Comparison of ENCODE assay signal across 8 mouse cellular contexts in the genomic region with DNA sequence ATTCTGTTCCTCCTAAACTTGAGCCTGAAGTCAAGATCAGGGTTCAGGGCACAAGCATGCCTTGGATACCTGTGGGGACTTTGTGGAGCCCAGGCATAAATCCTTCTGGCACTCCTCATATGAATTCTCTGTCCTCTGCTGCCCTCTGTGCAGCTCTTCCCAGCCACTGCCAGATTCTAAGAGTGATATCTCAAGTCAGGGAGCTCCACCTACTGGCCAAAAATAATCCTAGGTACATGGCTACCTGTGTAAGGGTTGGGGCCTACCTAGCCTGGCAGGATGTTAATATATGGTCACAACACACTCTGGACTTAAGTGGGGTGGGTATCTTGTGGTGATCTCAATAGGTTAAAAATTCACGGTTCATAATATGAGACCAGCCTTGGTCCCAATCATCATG. TPM values are rescaled to one million over a fixed set of nuclear protein-coding genes. Genes with fewer than 3 reads are reported as not detected.
DNase-seq lines count a peak whose midpoint lies in the region; ATAC-seq and TF ChIP-seq lines count a peak whose summit lies in the region.

No protein-coding gene starts in this region.

- intact Hi-C loops in left cerebral cortex, postnatal 4 days (cut with DNase I), result no loop called here

- H3K27me3 ChIP-seq in heart, embryonic 11.5 days (ENCODE audit: control insufficient read depth, insufficient read depth, low read length), result no peaks in the 10 kb centered on the region
- H3K27me3 ChIP-seq in MEL (ENCODE audit: control insufficient read depth in 1 of 2, insufficient read depth in 2 of 2, low read length in 2 of 2), result no peaks in the 10 kb centered on the region
- no peaks in the 10 kb centered on the region for H3K27me3 ChIP-seq in hindbrain, embryonic 12.5 days
- H3K27me3 ChIP-seq in midbrain, embryonic 14.5 days (ENCODE audit: control insufficient read depth, insufficient read depth, low read length), result no peaks in the 10 kb centered on the region

- DNase-seq in heart, adult 18-20 months, result peak; percentile 48 to 64
- DNase-seq in MEL (ENCODE audit: low read depth, low spot score), result peak; percentile 70
- peak; percentile 65 to 82 for DNase-seq in cerebellum, postnatal 36 days
- DNase-seq in left cerebral cortex, postnatal 4 days, result peak; percentile 51
- peak; percentile 86 for DNase-seq in midbrain, embryonic 14.5 days
- DNase-seq in thymus, postnatal 10 days (ENCODE audit: low spot score in 2 of 2), result peak; percentile 40 to 74

- no peak overlapping the region for H3K4me3 ChIP-seq in heart, embryonic 11.5 days (ENCODE audit: low read depth, low read length)
- H3K4me3 ChIP-seq in MEL (ENCODE audit: control insufficient read depth in 1 of 2, insufficient read depth in 1 of 2, low read depth in 2 of 2, low read length in 2 of 2), result no peak overlapping the region
- no peak overlapping the region for H3K4me3 ChIP-seq in hindbrain, embryonic 12.5 days
- no peak overlapping the region for H3K4me3 ChIP-seq in midbrain, embryonic 14.5 days (replicated peaks; ENCODE audit: low read depth, low read length)

- no peak for TF ChIP-seq EP300 in MEL (IDR thresholded peaks at IDR 0.05; ENCODE audit: low read depth in 1 of 2, low read length in 2 of 2)

- no peaks in the 10 kb centered on the region for H3K4me1 ChIP-seq in heart, embryonic 11.5 days (ENCODE audit: control insufficient read depth, insufficient read depth, low read length)
- H3K4me1 ChIP-seq in MEL (ENCODE audit: control insufficient read depth in 1 of 2, insufficient read depth in 2 of 2, low read length in 2 of 2), result no peaks in the 10 kb centered on the region
- H3K4me1 ChIP-seq in hindbrain, embryonic 12.5 days, result no peaks in the 10 kb centered on the region
- H3K4me1 ChIP-seq in midbrain, embryonic 14.5 days (ENCODE audit: control insufficient read depth, insufficient read depth, low read length), result no peaks in the 10 kb centered on the region

- H3K9ac ChIP-seq in heart, embryonic 11.5 days (ENCODE audit: low read depth, low read length), result no peak overlapping the region
- H3K9ac ChIP-seq in MEL (ENCODE audit: control insufficient read depth, low read depth, low read length, poor library complexity, severe bottlenecking), result no peak overlapping the region
- H3K9ac ChIP-seq in hindbrain, embryonic 12.5 days, result no peak overlapping the region
- no peak overlapping the region for H3K9ac ChIP-seq in midbrain, embryonic 14.5 days (replicated peaks; ENCODE audit: low read length)

- H3K4me2 ChIP-seq in heart, embryonic 11.5 days, result no peak overlapping the region
- H3K4me2 ChIP-seq in hindbrain, embryonic 12.5 days (replicated peaks), result no peak overlapping the region
- H3K4me2 ChIP-seq in midbrain, embryonic 14.5 days (ENCODE audit: low read length), result no peak overlapping the region

- TF ChIP-seq POLR2A in MEL (IDR thresholded peaks at IDR 0.05; ENCODE audit: control insufficient read depth in 1 of 2, insufficient read depth in 1 of 2, low read depth in 1 of 2, low read length in 2 of 2, poor library complexity in 1 of 2), result no peak

- peaks cover 14% of the 10 kb centered on the region for H3K36me3 ChIP-seq in heart, embryonic 11.5 days (ENCODE audit: control insufficient read depth, insufficient read depth, low read length)
- H3K36me3 ChIP-seq in MEL (ENCODE audit: control insufficient read depth in 1 of 2, insufficient read depth in 2 of 2, low read length in 2 of 2), result peaks cover 0 to 4% of the 10 kb centered on the region in 2 experiments; a peak in 1 of 4 replicates
- H3K36me3 ChIP-seq in hindbrain, embryonic 12.5 days, result peaks cover 89% of the 10 kb centered on the region
- peaks cover 96% of the 10 kb centered on the region for H3K36me3 ChIP-seq in midbrain, embryonic 14.5 days (ENCODE audit: control insufficient read depth, insufficient read depth, low read length)

- H3K9me3 ChIP-seq in heart, embryonic 11.5 days (replicated peaks; ENCODE audit: control insufficient read depth, low read length), result no peaks in the 10 kb centered on the region
- no peaks in the 10 kb centered on the region for H3K9me3 ChIP-seq in MEL (replicated peaks; ENCODE audit: insufficient read depth, low read length)
- no peaks in the 10 kb centered on the region for H3K9me3 ChIP-seq in hindbrain, embryonic 12.5 days (replicated peaks)
- H3K9me3 ChIP-seq in midbrain, embryonic 14.5 days (ENCODE audit: control insufficient read depth, low read length), result no peaks in the 10 kb centered on the region

- H3K27ac ChIP-seq in heart, embryonic 11.5 days (ENCODE audit: low read depth, low read length), result no peak overlapping the region
- no peak overlapping the region for H3K27ac ChIP-seq in MEL (ENCODE audit: control insufficient read depth, low read depth, low read length)
- no peak overlapping the region for H3K27ac ChIP-seq in hindbrain, embryonic 12.5 days
- no peak overlapping the region for H3K27ac ChIP-seq in midbrain, embryonic 14.5 days (replicated peaks; ENCODE audit: low read depth, low read length)

- TF ChIP-seq RAD21 in MEL (IDR thresholded peaks at IDR 0.05; ENCODE audit: low read depth, low read length), result peak; percentile 80

- WGBS in heart, embryonic 11.5 days (ENCODE audit: insufficient replicate concordance), result 54% methylated on average over 1 of the region's 1 CpGs
- WGBS in hindbrain, embryonic 12.5 days, result 66% methylated on average over 1 of the region's 1 CpGs
- WGBS in midbrain, embryonic 14.5 days, result 59% methylated on average over 1 of the region's 1 CpGs

- peak; percentile 51 to 91 (median 59) for TF ChIP-seq CTCF in MEL (IDR thresholded peaks at IDR 0.05 in 2 of 3, conservative IDR thresholded peaks at IDR 0.05 in 1 of 3; ENCODE audit: control insufficient read depth in 1 of 3, insufficient read depth in 1 of 3, low read depth in 2 of 3, low read length in 3 of 3, poor library complexity in 1 of 3, severe bottlenecking in 1 of 3)

- no peak for ATAC-seq in heart, embryonic 11.5 days (replicated peaks; ENCODE audit: insufficient number of reproducible peaks, low FRiP score, low TSS enrichment)
- peak; percentile 44 for ATAC-seq in hindbrain, embryonic 12.5 days (ENCODE audit: low FRiP score)
- no peak; the same call in 1 of the 2 replicates for ATAC-seq in midbrain, embryonic 14.5 days (ENCODE audit: low FRiP score, low TSS enrichment)

- no peaks in the 10 kb centered on the region for H3K79me2 ChIP-seq in MEL (ENCODE audit: control insufficient read depth, insufficient read depth, low read length, poor library complexity)

TF ChIP-seq in MEL, 35 proteins besides CTCF, POLR2A, EP300 and RAD21 (continues in another document):
- TF ChIP-seq GATA1 (IDR thresholded peaks at IDR 0.05; ENCODE audit: low read depth, low read length), result 0 out of 2 replicates have a peak, but pooled peaks have one; percentile 39

RNA-seq across cellular contexts. Expression of gene Idua, which starts 8.3 kb away (rescaled TPM):
- 10 to 100 TPM; 18.1 to 21.4 TPM for total RNA-seq in heart, adult 18-20 months (2021)
- polyA plus RNA-seq in heart, embryonic 11.5 days (2014; fragmentation: Nextera tagmentation; extraction: Ambion mirVana), result 14.4 and 15.2 TPM in 2 replicates
- total RNA-seq in MEL (2012; rRNA removed), result 1.5 and 1.9 TPM in 2 replicates
- 1 to 10 TPM in 1 of 2 experiments, not detected in 1; 9.5 TPM for polyA plus RNA-seq in MEL (2012; ENCODE audit: insufficient read depth in 1 of 2, insufficient read length in 2 of 2, low read depth in 1 of 2, low replicate concordance in 2 of 2, missing spikeins in 1 of 2)
- 11.2 and 12.9 TPM in 2 replicates for polyA plus RNA-seq in hindbrain, embryonic 12.5 days (2016; fragmentation: Nextera tagmentation; extraction: Ambion mirVana)
- total RNA-seq in left cerebral cortex, postnatal 4 days (2021), result 1 to 10 TPM; 9.8 to 9.9 TPM
- polyA plus RNA-seq in midbrain, embryonic 14.5 days (2014; fragmentation: Nextera tagmentation; extraction: Ambion mirVana), result 11.9 and 12.7 TPM in 2 replicates

RNA-seq across cellular contexts. Expression of gene Dgkq, which starts 17.6 kb away (rescaled TPM):
- total RNA-seq in heart, adult 18-20 months (2021), result 1 to 10 TPM; 4.8 to 6.6 TPM
- polyA plus RNA-seq in heart, embryonic 11.5 days (2014; fragmentation: Nextera tagmentation; extraction: Ambion mirVana), result 5.6 and 6.3 TPM in 2 replicates
- total RNA-seq in MEL (2012; rRNA removed), result 10.5 and 11.3 TPM in 2 replicates
- polyA plus RNA-seq in MEL (2012; ENCODE audit: insufficient read depth in 1 of 2, insufficient read length in 2 of 2, low read depth in 1 of 2, low replicate concordance in 2 of 2, missing spikeins in 1 of 2), result 10 to 100 TPM in 1 of 2 experiments, not detected in 1; 11.3 TPM
- 21.9 and 23.5 TPM in 2 replicates for polyA plus RNA-seq in hindbrain, embryonic 12.5 days (2016; fragmentation: Nextera tagmentation; extraction: Ambion mirVana)
- 10 to 100 TPM; 55.4 to 68.1 TPM for total RNA-seq in left cerebral cortex, postnatal 4 days (2021)
- polyA plus RNA-seq in midbrain, embryonic 14.5 days (2014; fragmentation: Nextera tagmentation; extraction: Ambion mirVana), result 24.4 and 32.5 TPM in 2 replicates

RNA-seq across cellular contexts. Expression of gene Tmem175, which starts 22.3 kb away (rescaled TPM):
- total RNA-seq in heart, adult 18-20 months (2021), result 10 to 100 TPM in 1 of 2 experiments, 1 to 10 TPM in 1; 8.5 to 11.1 TPM
- polyA plus RNA-seq in heart, embryonic 11.5 days (2014; fragmentation: Nextera tagmentation; extraction: Ambion mirVana), result 20.0 and 22.2 TPM in 2 replicates
- total RNA-seq in MEL (2012; rRNA removed), result 19.3 and 22.1 TPM in 2 replicates
- 10 to 100 TPM in 1 of 2 experiments, not detected in 1; 39.2 TPM for polyA plus RNA-seq in MEL (2012; ENCODE audit: insufficient read depth in 1 of 2, insufficient read length in 2 of 2, low read depth in 1 of 2, low replicate concordance in 2 of 2, missing spikeins in 1 of 2)
- 21.6 and 22.3 TPM in 2 replicates for polyA plus RNA-seq in hindbrain, embryonic 12.5 days (2016; fragmentation: Nextera tagmentation; extraction: Ambion mirVana)
- 10 to 100 TPM; 24.3 to 25.3 TPM for total RNA-seq in left cerebral cortex, postnatal 4 days (2021)
- polyA plus RNA-seq in midbrain, embryonic 14.5 days (2014; fragmentation: Nextera tagmentation; extraction: Ambion mirVana), result 25.7 and 29.9 TPM in 2 replicates

RNA-seq across cellular contexts. Expression of gene Gak, which starts 22.3 kb away (rescaled TPM):
- total RNA-seq in heart, adult 18-20 months (2021), result 10 to 100 TPM; 18.2 to 21.5 TPM
- 29.4 and 32.1 TPM in 2 replicates for polyA plus RNA-seq in heart, embryonic 11.5 days (2014; fragmentation: Nextera tagmentation; extraction: Ambion mirVana)
- 48.5 and 54.9 TPM in 2 replicates for total RNA-seq in MEL (2012; rRNA removed)
- polyA plus RNA-seq in MEL (2012; ENCODE audit: insufficient read depth in 1 of 2, insufficient read length in 2 of 2, low read depth in 1 of 2, low replicate concordance in 2 of 2, missing spikeins in 1 of 2), result 10 to 100 TPM in 1 of 2 experiments, not detected in 1; 76.4 TPM
- 54.3 and 63.2 TPM in 2 replicates for polyA plus RNA-seq in hindbrain, embryonic 12.5 days (2016; fragmentation: Nextera tagmentation; extraction: Ambion mirVana)
- 10 to 100 TPM; 72.0 to 78.4 TPM for total RNA-seq in left cerebral cortex, postnatal 4 days (2021)
- 42.4 and 50.9 TPM in 2 replicates for polyA plus RNA-seq in midbrain, embryonic 14.5 days (2014; fragmentation: Nextera tagmentation; extraction: Ambion mirVana)

RNA-seq across cellular contexts. Expression of gene Slc26a1, which starts 23.5 kb away (rescaled TPM):
- total RNA-seq in heart, adult 18-20 months (2021), result not detected
- 0.70 and 1.2 TPM in 2 replicates for polyA plus RNA-seq in heart, embryonic 11.5 days (2014; fragmentation: Nextera tagmentation; extraction: Ambion mirVana)
- 31.2 and 33.9 TPM in 2 replicates for total RNA-seq in MEL (2012; rRNA removed)
- polyA plus RNA-seq in MEL (2012; ENCODE audit: insufficient read depth in 1 of 2, insufficient read length in 2 of 2, low read depth in 1 of 2, low replicate concordance in 2 of 2, missing spikeins in 1 of 2), result 10 to 100 TPM in 1 of 2 experiments, not detected in 1; 29.6 TPM
- 1.6 and 1.7 TPM in 2 replicates for polyA plus RNA-seq in hindbrain, embryonic 12.5 days (2016; fragmentation: Nextera tagmentation; extraction: Ambion mirVana)
- 1 to 10 TPM; 3.8 to 4.2 TPM for total RNA-seq in left cerebral cortex, postnatal 4 days (2021)
- polyA plus RNA-seq in midbrain, embryonic 14.5 days (2014; fragmentation: Nextera tagmentation; extraction: Ambion mirVana), result 2.9 and 3.6 TPM in 2 replicates
